Mouse (Mus musculus): ENCODE results near the gene Mdc1.

GRCm38 (mm10) chr17:35825109-35825850, 16.0 kb upstream of the Mdc1 start:
- no peak for TF ChIP-seq FLI1 (IDR thresholded peaks at IDR 0.05; ENCODE audit: low read length)
- TF ChIP-seq GATA1 (IDR thresholded peaks at IDR 0.05; ENCODE audit: borderline replicate concordance, low read length) = no peak

Data from megakaryocyte, embryonic 14.5 days (primary cell).